Mouse (Mus musculus) heart, embryonic 16.5 days (tissue): ENCODE measurements around the gene Nbeal1. TPM values are rescaled to one million over a fixed set of nuclear protein-coding genes. Genes with fewer than 3 reads are reported as not detected.

Experiments
- ATAC-seq: fragments of 200-750 bp; cut with Nextera tagmentation; replicated peaks from 2 replicates; pipeline ENCODE4 v1.8.0; 2017; ENCODE audit warnings: moderate number of reproducible peaks; ENCODE audit not compliant: insufficient read depth, low FRiP score; ENCODE audit errors: extremely low read depth
- H3K27ac ChIP-seq: fragments of 300-500 bp; sonication (generic); 2 replicates; pipeline ENCODE4 v1.5.1; 2014; ENCODE audit warnings: mild to moderate bottlenecking, low read length, control low read depth, moderate library complexity
- H3K27me3 ChIP-seq: fragments of 300-500 bp; sonication (generic); 2 replicates; pipeline ENCODE4 v1.6.1; 2014; ENCODE audit warnings: low read length, mixed read lengths; ENCODE audit not compliant: control insufficient read depth, insufficient read depth
- H3K36me3 ChIP-seq: fragments of 300-500 bp; sonication (generic); 2 replicates; pipeline ENCODE4 v1.6.1; 2014; ENCODE audit not compliant: control insufficient read depth, insufficient read depth
- H3K4me1 ChIP-seq: fragments of 300-500 bp; sonication (generic); 2 replicates; pipeline ENCODE4 v1.6.1; 2014; ENCODE audit warnings: low read length, mixed read lengths; ENCODE audit not compliant: control insufficient read depth, insufficient read depth
- H3K4me2 ChIP-seq: fragments of 300-500 bp; sonication (generic); 2 replicates; pipeline ENCODE4 v1.6.1; 2014; ENCODE audit warnings: low read depth, mild to moderate bottlenecking, control low read depth, low read length
- H3K4me3 ChIP-seq: fragments of 300-500 bp; sonication (generic); 2 replicates; pipeline ENCODE4 v1.5.1; 2014; ENCODE audit warnings: mild to moderate bottlenecking, control low read depth, low read length
- H3K9ac ChIP-seq: fragments of 300-500 bp; sonication (generic); 2 replicates; pipeline ENCODE4 v1.6.1; 2014; ENCODE audit warnings: low read length, control low read depth
- H3K9me3 ChIP-seq: fragments of 300-500 bp; sonication (generic); replicated peaks from 2 replicates; pipeline ENCODE4 v1.6.1; 2016; ENCODE audit warnings: low read length; ENCODE audit not compliant: control insufficient read depth
- WGBS: fragments of 180-500 bp; shearing (Covaris S2); extraction: QIAGEN DNeasy Blood & Tissue Kit; methylation state at CpG from one replicate; pipeline ENCODE4 v1.1.7; 2014; 5-methylcytosine and 5-hydroxymethylcytosine counted together
- polyA plus RNA-seq: library from polyadenylated mRNA; unstranded; fragments of >200 nt; fragmentation: Nextera tagmentation; extraction: Ambion mirVana; gene quantifications from 2 replicates; pipeline ENCODE4 v1.2.1, GENCODE M21; 2015

Gene Nbeal1
- polyA plus RNA-seq, 1 experiment from 2014 or later = 6.4 TPM

GRCm38 (mm10) chr1:60376556-60376955 lies 196.2 kb downstream of the Nbeal1 start:
- H3K9ac ChIP-seq = no peak overlapping the region
- no peaks in the 10 kb centered on the region for H3K27me3 ChIP-seq
- H3K4me1 ChIP-seq = no peaks in the 10 kb centered on the region
- no peak overlapping the region for H3K4me2 ChIP-seq
- no peak overlapping the region for H3K27ac ChIP-seq
- no peak overlapping the region for H3K4me3 ChIP-seq
- peaks cover 36% of the 10 kb centered on the region for H3K36me3 ChIP-seq
- no peak for ATAC-seq
- 0 out of 2 replicates have a peak, but pooled peaks cover 5% of the 10 kb centered on the region for H3K9me3 ChIP-seq
- 88% methylated on average over 1 of the region's 1 CpGs for WGBS

DNA sequence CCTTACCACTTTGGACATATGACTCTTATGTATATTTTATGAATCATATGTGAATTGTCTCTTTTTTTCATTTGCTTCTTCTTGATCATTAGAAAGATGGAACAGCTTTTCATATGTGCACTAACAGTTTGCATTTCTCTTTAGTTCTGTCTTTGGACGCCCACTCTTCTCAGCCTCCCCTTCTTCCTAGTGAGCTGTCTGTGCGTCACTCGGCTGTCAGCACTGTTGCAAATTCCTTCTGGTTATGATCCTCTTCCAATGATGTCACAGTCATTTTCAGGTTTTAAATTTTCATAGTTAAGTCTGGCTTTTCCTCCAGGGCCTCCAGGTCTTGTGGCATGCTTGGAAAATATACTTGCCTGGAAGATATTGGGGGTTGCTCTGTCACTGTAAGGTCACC lies 201.5 kb downstream of the Nbeal1 start:
- WGBS = 83% methylated on average over 3 of the region's 3 CpGs
- no peak for ATAC-seq

More for the DNA sequence above, 201.5 kb downstream of the Nbeal1 start:
- Histone ChIP-seq H3K9ac (no peak overlapping the region), H3K4me1 (no peaks in the 10 kb centered on the region), H3K4me2 (no peak overlapping the region), H3K4me3 (no peak overlapping the region), H3K27ac (no peak overlapping the region), H3K27me3 (no peaks in the 10 kb centered on the region), H3K9me3 (no peaks in the 10 kb centered on the region), H3K36me3 (peaks cover 23% of the 10 kb centered on the region)

Other genes with a start within 250 kb of the Nbeal1 start
- gene Ica1l, start 137.4 kb upstream of the Nbeal1 start, polyA plus RNA-seq = 0.15 and 0.20 TPM in 2 replicates
- gene Carf, start 82.4 kb upstream of the Nbeal1 start, polyA plus RNA-seq = 4.0 and 5.4 TPM in 2 replicates
- 31.0 and 35.3 TPM in 2 replicates for gene Wdr12, start 82.0 kb upstream of the Nbeal1 start, polyA plus RNA-seq
- gene Cyp20a1, start 162.7 kb downstream of the Nbeal1 start, polyA plus RNA-seq = 21.1 and 26.3 TPM in 2 replicates
- gene Abi2, start 229.0 kb downstream of the Nbeal1 start, polyA plus RNA-seq = 23.0 and 23.7 TPM in 2 replicates